Mouse (Mus musculus) thymus, adult 2 months (tissue): Measurements from ENCODE around the gene Mettl17.

ENCODE experiments used
- CTCF ChIP-seq: fragments of 200-500 bp; IDR thresholded peaks from 2 replicates; pipeline ENCODE4 v1.5.1; 2012; ENCODE audit warnings: mild to moderate bottlenecking, control low read depth, low read length, moderate library complexity, borderline replicate concordance; ENCODE audit not compliant: control insufficient read depth, poor library complexity, insufficient read depth; ENCODE audit errors: extremely low read depth
- POLR2A ChIP-seq: fragments of 200-500 bp; IDR thresholded peaks from 2 replicates; pipeline ENCODE4 v1.6.1; 2012; ENCODE audit warnings: mild to moderate bottlenecking, low read length, control low read depth, moderate library complexity; ENCODE audit not compliant: control insufficient read depth, poor library complexity, insufficient read depth; ENCODE audit errors: extremely low read depth

GRCm38 (mm10) chr14:51843882-51844281, 40.8 kb upstream of the Mettl17 start:
- TF ChIP-seq POLR2A (no peak), CTCF (no peak)
